Mouse (Mus musculus): ENCODE results near the gene Tnfrsf9.

- no peak for TF ChIP-seq CTCF (IDR thresholded peaks at IDR 0.05)
- no peak for TF ChIP-seq EP300 (IDR thresholded peaks at IDR 0.05)
These were observed 23.1 kb downstream of the Tnfrsf9 start for GRCm38 (mm10) chr4:150937293-150938062.
